Mouse (Mus musculus) heart, embryonic 15.5 days (tissue): ENCODE results near the gene Kif1c. TPM values are rescaled to one million over a fixed set of nuclear protein-coding genes. Genes with fewer than 3 reads are reported as not detected.

Source experiments
- ATAC-seq: fragments of 200-750 bp; cut with Nextera tagmentation; replicated peaks from 2 replicates; pipeline ENCODE4 v1.8.0; 2017; ENCODE audit warnings: low read depth, moderate TSS enrichment; ENCODE audit not compliant: insufficient number of reproducible peaks, insufficient read depth, low FRiP score
- H3K27ac ChIP-seq: fragments of 300-500 bp; sonication (generic); 2 replicates; pipeline ENCODE4 v1.5.1; 2015; ENCODE audit warnings: mild to moderate bottlenecking, inconsistent platforms
- H3K27me3 ChIP-seq: fragments of 300-500 bp; sonication (generic); 2 replicates; pipeline ENCODE4 v1.6.1; 2015; ENCODE audit warnings: inconsistent platforms
- H3K36me3 ChIP-seq: fragments of 300-500 bp; sonication (generic); 2 replicates; pipeline ENCODE4 v1.6.1; 2015; ENCODE audit warnings: mild to moderate bottlenecking, inconsistent platforms
- H3K4me1 ChIP-seq: fragments of 300-500 bp; sonication (generic); replicated peaks from 2 replicates; pipeline ENCODE4 v1.6.1; 2015; ENCODE audit warnings: inconsistent platforms
- H3K4me2 ChIP-seq: fragments of 300-500 bp; sonication (generic); 2 replicates; pipeline ENCODE4 v1.6.1; 2015; ENCODE audit warnings: inconsistent platforms, mild to moderate bottlenecking, moderate library complexity
- H3K4me3 ChIP-seq: fragments of 300-500 bp; sonication (generic); 2 replicates; pipeline ENCODE4 v1.5.1; 2015; ENCODE audit warnings: mild to moderate bottlenecking, inconsistent platforms
- H3K9ac ChIP-seq: fragments of 300-500 bp; sonication (generic); 2 replicates; pipeline ENCODE4 v1.6.1; 2015; ENCODE audit warnings: mild to moderate bottlenecking, inconsistent platforms
- H3K9me3 ChIP-seq: fragments of 300-500 bp; sonication (generic); replicated peaks from 2 replicates; pipeline ENCODE4 v1.6.1; 2016; ENCODE audit warnings: inconsistent platforms
- WGBS: fragments of 180-500 bp; shearing (Covaris S2); methylation state at CpG from one replicate; pipeline ENCODE4 v1.1.7; 2015; ENCODE audit warnings: mixed read lengths; 5-methylcytosine and 5-hydroxymethylcytosine counted together
- polyA plus RNA-seq: library from polyadenylated mRNA; unstranded; fragments of >200 nt; fragmentation: Nextera tagmentation; extraction: Ambion mirVana; gene quantifications from 2 replicates; pipeline ENCODE4 v1.2.1, GENCODE M21; 2015

The Kif1c gene
- polyA plus RNA-seq, 1 experiment from 2014 or later = 5.5 TPM

- Histone ChIP-seq H3K4me2 (peak overlapping the region; percentile 89), H3K4me1 (peaks cover 35% of the 10 kb centered on the region), H3K4me3 (peak overlapping the region; percentile 91), H3K27me3 (no peaks in the 10 kb centered on the region), H3K9ac (peak overlapping the region; percentile 98), H3K9me3 (no peaks in the 10 kb centered on the region), H3K36me3 (peaks cover 33% of the 10 kb centered on the region), H3K27ac (peak overlapping the region; percentile 96)
- WGBS = 6% methylated on average over 10 of the region's 10 CpGs
- ATAC-seq = no peak
Measured at GRCm38 (mm10) chr11:70701221-70701955, 1.0 kb downstream of the Kif1c start.

- no peak for ATAC-seq
- Histone ChIP-seq H3K4me1 (peaks cover 35% of the 10 kb centered on the region), H3K27me3 (no peaks in the 10 kb centered on the region), H3K9me3 (no peaks in the 10 kb centered on the region), H3K9ac (peak overlapping the region; percentile 98), H3K4me2 (peak overlapping the region; percentile 89), H3K4me3 (peak overlapping the region; percentile 91), H3K27ac (peak overlapping the region; percentile 96), H3K36me3 (peaks cover 41% of the 10 kb centered on the region)
- 54% methylated on average over 6 of the region's 6 CpGs for WGBS
Measured at GRCm38 (mm10) chr11:70701984-70702733, 1.8 kb downstream of the Kif1c start.

DNA sequence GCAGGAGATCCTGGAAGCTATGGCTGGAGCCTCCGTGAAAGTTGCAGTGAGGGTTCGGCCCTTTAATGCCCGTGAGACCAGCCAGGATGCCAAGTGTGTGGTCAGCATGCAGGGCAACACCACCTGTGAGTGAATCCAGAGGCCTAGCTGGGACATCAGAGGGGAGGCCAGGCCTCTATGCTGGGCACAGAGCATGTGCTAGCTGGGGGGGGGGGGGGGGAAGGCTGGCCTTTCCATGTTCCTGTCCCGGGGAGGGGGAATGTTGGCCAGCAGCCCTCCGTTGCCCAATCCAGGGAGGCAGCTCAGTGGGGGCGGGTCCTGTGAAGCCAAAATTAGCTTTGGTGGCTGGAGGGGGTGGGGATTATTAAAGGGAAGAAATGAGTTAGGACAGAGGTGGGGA, 2.4 kb downstream of the Kif1c start:
- Histone ChIP-seq H3K9ac (peak overlapping the region; percentile 98), H3K4me1 (peaks cover 35% of the 10 kb centered on the region), H3K4me3 (peak overlapping the region; percentile 91), H3K27me3 (no peaks in the 10 kb centered on the region), H3K9me3 (no peaks in the 10 kb centered on the region), H3K27ac (peak overlapping the region; percentile 96), H3K4me2 (peak overlapping the region; percentile 89), H3K36me3 (peaks cover 47% of the 10 kb centered on the region)
- 33% methylated on average over 6 of the region's 6 CpGs for WGBS
- peak; percentile 51 for ATAC-seq

DNA sequence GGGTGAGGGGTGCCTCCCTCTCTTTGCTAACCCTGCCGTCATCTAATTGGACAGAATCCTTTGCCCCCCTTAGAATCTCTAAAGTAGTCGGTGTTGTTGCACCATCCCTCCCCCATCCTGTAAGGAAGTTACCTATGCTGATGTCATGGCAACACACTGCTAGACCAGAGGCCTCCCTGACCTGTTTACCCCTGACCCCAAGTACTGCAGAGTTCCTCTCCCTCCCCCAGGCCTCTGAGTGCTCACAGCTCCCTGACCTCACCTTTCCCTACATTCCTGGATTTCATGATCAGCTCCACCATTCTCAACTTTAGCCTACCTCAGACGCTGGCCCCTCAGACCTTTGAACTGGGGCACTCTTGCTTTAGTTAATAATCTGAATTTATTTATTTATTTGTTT, 5.8 kb downstream of the Kif1c start:
- Histone ChIP-seq H3K27ac (no peak overlapping the region), H3K9me3 (no peaks in the 10 kb centered on the region), H3K36me3 (peaks cover 79% of the 10 kb centered on the region), H3K4me1 (peaks cover 28% of the 10 kb centered on the region), H3K4me3 (no peak overlapping the region), H3K9ac (no peak overlapping the region), H3K27me3 (no peaks in the 10 kb centered on the region), H3K4me2 (no peak overlapping the region)
- no peak for ATAC-seq
- WGBS = 81% methylated on average over 3 of the region's 3 CpGs

- ATAC-seq = no peak
- Histone ChIP-seq H3K27ac (no peak overlapping the region), H3K9ac (no peak overlapping the region), H3K4me1 (no peaks in the 10 kb centered on the region), H3K9me3 (no peaks in the 10 kb centered on the region), H3K27me3 (no peaks in the 10 kb centered on the region), H3K4me2 (no peak overlapping the region), H3K36me3 (peaks cover 88% of the 10 kb centered on the region), H3K4me3 (no peak overlapping the region)
- WGBS = 92% methylated on average over 10 of the region's 10 CpGs
Measured at GRCm38 (mm10) chr11:70711026-70711425, 10.7 kb downstream of the Kif1c start.

- Histone ChIP-seq H3K4me3 (no peak overlapping the region), H3K36me3 (peaks cover 88% of the 10 kb centered on the region), H3K9ac (no peak overlapping the region), H3K9me3 (no peaks in the 10 kb centered on the region), H3K27me3 (no peaks in the 10 kb centered on the region), H3K4me2 (no peak overlapping the region), H3K4me1 (no peaks in the 10 kb centered on the region), H3K27ac (no peak overlapping the region)
- no peak for ATAC-seq
- WGBS = 86% methylated on average over 6 of the region's 6 CpGs
Measured at GRCm38 (mm10) chr11:70713222-70713621, 12.9 kb downstream of the Kif1c start.

DNA sequence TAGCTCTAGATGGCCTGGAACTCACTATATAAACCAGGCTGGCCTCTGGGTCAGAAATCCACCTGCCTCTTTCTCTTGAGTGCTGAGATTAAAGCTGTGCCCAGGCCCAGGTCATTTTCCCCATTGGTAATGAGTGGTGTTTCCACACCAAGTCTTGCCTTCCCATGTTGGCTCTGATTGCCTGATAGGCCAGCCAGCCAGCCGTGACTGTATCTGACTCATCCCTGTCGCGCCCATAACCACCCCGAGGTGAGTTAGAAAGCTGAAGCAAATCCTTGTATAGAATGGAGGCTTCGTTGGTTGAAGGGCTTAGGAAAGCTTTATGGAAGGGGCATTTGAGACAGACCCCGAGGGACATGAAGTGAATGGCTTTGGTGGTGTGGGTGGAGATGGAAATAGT, 15.5 kb downstream of the Kif1c start:
- Histone ChIP-seq H3K4me2 (no peak overlapping the region), H3K27ac (no peak overlapping the region), H3K4me3 (no peak overlapping the region), H3K27me3 (no peaks in the 10 kb centered on the region), H3K4me1 (no peaks in the 10 kb centered on the region), H3K9me3 (no peaks in the 10 kb centered on the region), H3K36me3 (peaks cover 90% of the 10 kb centered on the region), H3K9ac (no peak overlapping the region; the same call in 1 of the 2 replicates)
- WGBS = 85% methylated on average over 6 of the region's 6 CpGs
- ATAC-seq = no peak

DNA sequence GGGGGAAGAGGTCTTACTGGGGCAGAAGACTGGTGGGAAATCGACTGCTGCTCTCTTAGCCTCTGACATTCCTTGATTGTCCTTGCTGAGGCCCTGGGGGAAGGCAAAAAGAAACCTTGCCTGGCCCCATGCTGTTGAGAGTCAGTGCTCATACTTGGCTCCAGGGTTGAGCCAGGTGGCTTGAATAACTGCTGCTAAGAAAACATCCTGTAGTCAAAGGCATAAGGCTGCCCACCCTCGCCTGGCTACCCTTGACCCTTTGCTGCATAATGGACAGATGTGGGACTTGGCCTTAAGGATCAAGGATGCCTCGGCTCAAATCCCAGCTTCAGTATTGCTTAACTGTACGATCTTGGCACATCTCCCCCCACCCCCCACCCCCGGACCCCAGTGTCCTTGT, 18.1 kb downstream of the Kif1c start:
- Histone ChIP-seq H3K36me3 (peaks cover 81% of the 10 kb centered on the region), H3K4me2 (no peak overlapping the region), H3K27ac (no peak overlapping the region), H3K9ac (no peak overlapping the region), H3K27me3 (no peaks in the 10 kb centered on the region), H3K9me3 (no peaks in the 10 kb centered on the region), H3K4me3 (no peak overlapping the region), H3K4me1 (no peaks in the 10 kb centered on the region)
- WGBS = 75% methylated on average over 5 of the region's 5 CpGs
- no peak for ATAC-seq

GRCm38 (mm10) chr11:70720567-70720966, 20.2 kb downstream of the Kif1c start:
- H3K9me3 ChIP-seq = no peaks in the 10 kb centered on the region
- WGBS = 80% methylated on average over 3 of the region's 3 CpGs
- H3K27me3 ChIP-seq = no peaks in the 10 kb centered on the region
- ATAC-seq = no peak
- H3K27ac ChIP-seq = no peak overlapping the region
- H3K36me3 ChIP-seq = peaks cover 91% of the 10 kb centered on the region
- no peak overlapping the region for H3K4me2 ChIP-seq
- H3K4me1 ChIP-seq = no peaks in the 10 kb centered on the region
- H3K4me3 ChIP-seq = no peak overlapping the region
- no peak overlapping the region for H3K9ac ChIP-seq

- no peak overlapping the region for H3K27ac ChIP-seq
- peaks cover 91% of the 10 kb centered on the region for H3K36me3 ChIP-seq
- WGBS = 67% methylated on average over 3 of the region's 3 CpGs
- no peaks in the 10 kb centered on the region for H3K27me3 ChIP-seq
- H3K4me3 ChIP-seq = no peak overlapping the region
- ATAC-seq = 0 out of 2 replicates have a peak, but pooled peaks have one; percentile 23
- no peak overlapping the region for H3K4me2 ChIP-seq
- H3K9me3 ChIP-seq = no peaks in the 10 kb centered on the region
- no peak overlapping the region for H3K9ac ChIP-seq
- no peaks in the 10 kb centered on the region for H3K4me1 ChIP-seq
Measured at GRCm38 (mm10) chr11:70721072-70721471, 20.7 kb downstream of the Kif1c start.

- ATAC-seq = no peak
- no peak overlapping the region for H3K4me2 ChIP-seq
- no peak overlapping the region for H3K9ac ChIP-seq
- H3K27ac ChIP-seq = no peak overlapping the region
- H3K4me3 ChIP-seq = no peak overlapping the region
- peaks cover 83% of the 10 kb centered on the region for H3K36me3 ChIP-seq
- no peaks in the 10 kb centered on the region for H3K9me3 ChIP-seq
- 97% methylated on average over 9 of the region's 9 CpGs for WGBS
- no peaks in the 10 kb centered on the region for H3K4me1 ChIP-seq
- no peaks in the 10 kb centered on the region for H3K27me3 ChIP-seq
Measured at GRCm38 (mm10) chr11:70724706-70725105, 24.4 kb downstream of the Kif1c start.
